Mouse (Mus musculus) frontal cortex, postnatal 10 days (tissue): ENCODE measurements around the gene Vps13d.

ENCODE experiments used
- DNase-seq, 2 experiments: peaks; one replicate each; pipeline ENCODE4 v3.0.0; 2022; ENCODE audit warnings: low spot score in 2 of 2, mixed read lengths in 1 of 2

Gene Vps13d

DNA sequence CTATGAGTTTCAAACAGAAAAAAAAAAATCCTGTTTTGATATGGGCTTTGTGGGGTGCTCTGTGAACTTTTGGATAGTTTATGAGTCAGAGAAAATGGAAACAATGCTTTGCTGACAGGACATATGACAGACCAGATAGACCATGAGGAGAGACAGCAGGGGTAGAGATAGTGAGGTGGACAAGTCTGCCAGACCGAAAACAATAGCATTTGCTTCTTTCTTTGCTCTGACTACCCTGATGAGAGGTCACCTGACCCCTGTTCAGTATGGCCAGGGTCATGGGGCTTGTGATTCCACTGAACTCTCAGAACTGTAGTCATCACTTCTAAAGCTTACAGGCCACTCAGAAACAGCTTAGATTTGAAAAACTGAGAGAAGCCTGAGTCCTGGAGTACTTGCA is 217.7 kb downstream of the Vps13d start:
- no peak for DNase-seq

DNA sequence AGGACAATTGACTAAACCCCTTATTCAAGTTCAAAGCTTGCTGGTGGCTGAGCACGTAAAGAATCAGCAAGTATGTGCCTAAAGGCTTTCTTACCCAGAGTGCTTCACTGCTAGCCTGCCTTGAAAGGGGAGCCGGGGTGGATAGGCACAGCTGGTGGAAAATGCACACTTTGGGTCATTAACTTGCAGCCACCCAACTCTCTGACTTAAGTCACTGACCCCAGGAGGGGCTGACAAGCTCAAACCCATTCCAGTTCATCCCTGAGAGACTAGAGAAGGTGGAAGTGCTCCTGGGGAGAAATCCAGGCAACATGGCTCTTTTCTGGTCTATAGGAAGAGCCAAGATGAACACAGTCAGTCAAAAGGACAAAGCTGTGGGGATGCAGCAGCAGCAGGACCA is 219.3 kb downstream of the Vps13d start:
- DNase-seq, result no peak

DNA sequence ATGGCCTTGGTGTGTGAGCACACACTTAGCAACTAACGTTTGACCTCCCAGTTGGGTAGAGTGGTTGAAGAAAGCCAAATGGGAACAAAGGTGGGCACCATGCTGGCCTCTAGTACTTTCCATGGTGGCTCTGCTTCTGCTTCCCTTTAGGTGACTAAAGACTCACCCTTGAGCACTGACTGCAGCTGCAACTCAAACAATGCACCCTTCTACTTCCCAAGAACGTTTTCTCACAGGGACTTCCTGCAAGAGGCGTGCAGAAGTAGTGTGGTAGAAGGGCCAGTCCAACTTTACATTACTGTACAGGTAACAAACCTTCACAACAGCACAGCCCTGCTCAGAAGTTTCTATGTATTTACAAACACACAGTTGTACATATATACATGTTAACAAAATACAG is 220.3 kb downstream of the Vps13d start:
- no peak for DNase-seq

DNA sequence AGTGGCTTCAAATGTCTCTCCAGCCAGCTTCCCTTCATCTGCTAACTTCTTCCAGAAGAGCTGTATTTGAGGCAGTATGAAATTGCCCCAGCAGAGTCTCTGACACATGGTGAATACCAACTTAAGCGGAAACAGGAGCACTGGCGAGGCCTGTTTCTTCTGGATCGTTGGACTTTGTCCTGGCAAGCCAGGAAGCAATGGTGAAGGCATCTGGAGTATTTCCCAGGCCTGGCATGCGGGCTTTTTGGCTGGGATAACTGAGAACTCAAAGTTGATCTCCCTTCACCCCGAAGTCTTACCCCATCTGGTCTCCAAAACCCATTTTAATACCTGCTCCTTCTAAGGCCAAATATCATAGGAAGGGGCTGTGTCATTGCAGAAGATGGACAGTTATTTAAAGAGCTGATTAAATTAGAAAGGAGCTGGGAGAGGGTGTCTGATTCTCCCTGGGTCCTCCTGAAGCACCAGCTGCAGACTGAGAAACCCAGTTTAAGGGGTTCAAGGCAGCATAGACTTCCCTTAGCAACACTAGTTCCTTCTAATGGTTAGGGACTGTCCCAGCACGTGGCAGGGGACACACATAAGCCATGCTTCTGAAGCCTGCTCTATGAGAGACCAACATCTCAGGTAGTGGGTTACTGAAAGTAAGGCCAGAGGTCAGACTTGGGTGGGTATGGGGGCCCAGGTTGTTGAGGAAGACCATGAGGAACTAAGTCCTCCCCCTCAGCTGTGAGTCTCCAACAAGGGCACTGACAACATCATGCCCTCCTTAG is 221.7 kb downstream of the Vps13d start:
- DNase-seq, result no peak

DNA sequence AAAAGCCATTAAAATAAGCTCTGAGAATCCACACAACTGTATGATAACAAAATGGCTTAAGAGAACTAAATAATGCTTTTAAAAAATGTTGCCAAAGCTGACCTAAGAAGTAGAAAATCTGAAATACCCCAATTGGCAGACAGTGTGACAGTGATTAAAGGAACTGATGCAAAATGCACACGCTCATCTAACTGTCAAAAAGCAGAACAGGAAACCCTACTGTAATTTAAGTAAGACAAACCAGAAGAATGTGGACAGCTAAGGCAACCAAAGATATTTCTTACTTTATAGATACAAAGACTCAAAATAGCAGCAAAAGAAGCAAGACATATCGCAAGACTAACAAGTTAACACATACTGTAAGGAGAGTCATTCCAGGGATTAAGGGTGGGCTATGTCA is 223.8 kb downstream of the Vps13d start:
- no peak for DNase-seq

DNA sequence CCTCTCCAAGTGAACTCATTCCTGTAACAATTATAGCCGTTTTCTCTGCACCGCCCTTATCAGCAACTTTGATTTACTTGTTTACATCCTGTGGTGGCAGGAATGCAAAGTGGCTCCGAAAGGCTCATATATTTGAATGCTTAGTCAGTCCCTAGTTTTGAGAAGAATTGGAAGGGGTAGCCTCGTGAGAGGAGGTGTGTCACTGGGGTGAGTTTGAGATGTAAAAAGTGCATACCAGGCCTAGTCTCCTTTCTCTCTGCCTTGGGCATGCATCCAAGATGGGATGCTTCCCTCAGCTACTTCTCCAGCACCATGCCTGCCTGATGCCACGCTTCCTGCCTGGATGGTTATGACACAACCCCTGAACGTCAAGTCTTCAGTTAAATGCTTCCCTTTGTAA is 225.8 kb downstream of the Vps13d start:
- DNase-seq, result no peak

DNA sequence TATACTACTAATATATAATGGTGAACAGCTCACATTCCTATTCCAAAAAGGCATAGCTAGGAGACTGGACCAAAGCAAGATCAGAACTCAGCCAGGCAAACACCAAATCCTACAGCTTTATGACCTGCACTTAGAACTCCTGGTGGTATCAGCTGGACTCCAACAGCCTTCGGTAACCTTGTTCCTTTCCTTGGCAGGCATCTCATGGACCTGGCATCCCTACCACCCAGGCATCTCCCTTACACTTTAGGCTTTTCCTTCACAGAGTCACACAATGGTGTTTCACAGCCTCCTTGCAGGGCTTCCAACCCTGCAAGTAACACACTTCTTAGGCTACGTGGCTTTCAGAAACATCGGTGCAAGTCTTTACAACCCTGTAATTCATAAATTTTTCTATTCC is 226.4 kb downstream of the Vps13d start:
- DNase-seq, result no peak

DNA sequence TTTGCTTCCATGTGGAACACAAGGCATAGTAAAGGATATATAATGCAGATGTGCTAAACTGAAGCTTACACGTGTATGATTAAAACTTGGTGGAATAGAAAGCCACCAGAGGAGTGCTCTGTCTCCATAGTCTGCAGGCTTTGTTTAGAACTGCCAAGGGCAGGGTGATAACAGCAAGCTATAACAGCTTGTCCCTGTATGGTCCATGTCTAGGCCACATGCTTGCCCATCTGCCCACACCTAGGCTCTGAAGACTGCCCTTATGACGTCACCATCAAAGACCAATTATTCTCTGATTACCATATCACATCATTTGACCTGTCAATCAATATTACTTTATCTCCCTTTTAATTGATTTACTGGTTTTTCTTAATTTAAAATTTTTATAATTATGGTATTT is 229.6 kb downstream of the Vps13d start:
- no peak for DNase-seq

DNA sequence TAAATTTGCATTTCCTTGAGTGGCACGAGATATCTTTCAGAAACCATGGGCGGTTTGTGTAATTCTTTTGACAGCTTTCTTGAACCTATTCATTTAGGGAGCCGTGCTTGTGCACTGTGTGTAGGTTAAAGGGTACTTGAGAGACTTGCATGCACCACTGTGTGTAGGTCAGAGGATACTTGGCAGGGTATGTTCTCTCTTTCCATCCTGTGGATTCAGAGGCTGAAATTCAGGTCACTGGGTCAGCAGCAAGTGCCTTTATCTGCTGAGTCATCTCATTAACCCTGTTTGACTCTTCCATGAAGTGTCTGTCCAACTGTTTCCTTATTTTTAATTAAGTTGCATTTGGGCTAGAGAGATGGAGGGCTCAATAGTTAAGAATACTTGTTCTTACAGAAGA is 233.1 kb downstream of the Vps13d start:
- no peak for DNase-seq

DNA sequence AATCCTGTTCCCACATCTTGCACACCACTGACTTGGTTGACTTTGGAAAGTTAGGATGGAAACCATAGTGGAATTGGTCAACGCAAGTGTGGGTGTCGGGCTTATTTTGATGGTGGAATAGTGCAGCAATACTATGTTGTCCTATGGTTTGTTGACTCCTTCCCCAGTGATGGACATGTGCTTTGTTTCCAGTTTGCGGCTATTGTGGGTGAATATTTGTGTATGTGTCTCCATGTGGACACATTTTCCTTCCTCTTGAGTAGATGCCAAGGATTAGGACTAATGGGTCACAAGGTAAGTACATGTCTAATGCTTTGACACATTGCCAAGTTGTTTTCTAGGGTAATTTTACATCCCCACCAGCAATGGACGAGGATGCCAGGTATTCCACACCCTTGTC is 233.6 kb downstream of the Vps13d start:
- no peak for DNase-seq

DNA sequence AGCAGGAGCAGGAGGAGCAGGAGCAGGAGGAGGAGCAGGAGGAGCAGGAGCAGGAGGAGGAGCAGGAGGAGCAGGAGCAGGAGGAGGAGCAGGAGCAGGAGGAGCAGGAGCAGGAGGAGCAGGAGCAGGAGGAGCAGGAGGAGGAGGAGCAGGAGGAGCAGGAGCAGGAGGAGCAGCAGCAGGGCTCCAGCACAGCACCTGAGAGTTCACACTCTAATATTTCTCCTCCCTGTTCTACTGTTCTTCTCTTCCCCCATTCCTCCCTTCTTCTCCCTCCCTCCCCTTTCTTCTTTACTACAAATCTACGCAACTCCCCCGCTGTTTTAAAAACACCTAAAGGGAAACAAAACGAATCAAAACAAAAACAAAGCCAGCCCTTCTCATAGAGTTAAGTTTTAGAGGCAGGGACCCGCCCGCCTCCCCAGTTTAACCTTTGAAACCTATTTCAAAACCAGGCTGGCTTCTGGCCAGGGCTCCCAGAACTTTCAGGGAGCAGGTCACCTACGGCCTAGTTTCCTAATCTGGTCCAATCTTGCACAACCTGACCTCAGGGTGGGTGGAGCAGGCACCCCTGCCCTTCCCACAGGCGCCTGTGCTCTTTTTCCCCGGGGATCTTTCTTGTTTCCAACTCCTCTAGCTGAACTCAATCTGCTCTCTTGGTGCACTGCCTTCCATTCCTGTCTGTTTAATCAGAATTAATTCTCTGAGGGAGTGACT is 234.5 kb downstream of the Vps13d start:
- no peak for DNase-seq

DNA sequence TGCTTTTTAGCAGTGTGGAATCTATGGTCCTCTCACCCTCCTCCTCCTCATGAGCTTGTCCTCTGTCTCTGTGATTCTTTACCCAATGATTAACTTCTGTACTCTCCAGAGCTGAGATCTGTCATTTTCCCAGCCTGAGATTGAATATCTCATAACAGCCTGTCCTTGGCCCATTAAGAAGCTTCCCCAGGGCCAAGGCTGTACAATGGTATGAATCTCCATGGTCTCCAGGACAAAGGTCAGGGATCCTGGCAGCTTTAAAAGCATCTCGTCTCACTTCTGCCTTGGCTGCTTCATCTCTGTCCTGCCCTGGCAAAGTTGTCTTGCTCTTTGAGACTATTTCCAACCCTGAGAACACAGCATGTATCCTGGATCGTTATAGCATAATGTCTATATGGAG is 237.1 kb downstream of the Vps13d start:
- no peak for DNase-seq

DNA sequence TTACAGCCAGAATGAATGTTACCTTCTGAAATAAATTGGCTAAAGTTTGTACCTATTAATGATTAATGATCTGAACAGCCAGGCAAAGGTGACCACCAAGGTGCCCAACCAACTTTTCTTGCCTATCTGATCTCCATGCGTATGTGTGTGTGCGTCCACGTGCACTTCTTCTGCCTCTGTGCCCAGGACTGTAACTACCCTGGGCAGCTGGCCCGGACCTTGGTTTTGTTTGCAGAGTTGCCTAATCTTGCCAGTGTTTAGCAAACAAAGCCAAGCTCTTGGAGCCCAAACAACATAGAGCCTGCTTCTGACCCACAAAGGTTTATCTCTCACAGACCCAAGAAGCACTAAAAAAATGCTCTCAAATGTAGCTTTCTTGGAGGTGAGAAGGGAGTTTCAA is 237.6 kb downstream of the Vps13d start:
- no peak for DNase-seq

DNA sequence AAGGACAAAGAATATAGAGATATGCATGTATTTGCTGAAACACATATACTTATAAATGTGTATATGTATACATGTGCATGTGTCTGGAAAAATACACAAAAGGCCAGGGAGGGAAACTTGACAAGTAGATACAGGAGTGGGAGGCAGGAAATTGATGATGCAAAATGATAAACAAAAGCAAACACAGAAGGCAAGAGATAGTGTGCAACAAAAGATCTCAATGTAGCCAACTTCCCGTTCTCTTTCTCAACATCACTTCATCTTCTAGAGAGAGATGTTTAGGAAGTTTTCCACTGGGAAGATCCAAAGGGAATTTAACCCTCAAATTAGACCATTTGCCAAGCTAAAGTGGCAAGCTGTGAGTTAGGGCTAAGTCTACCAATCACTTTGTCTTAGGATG is 238.5 kb downstream of the Vps13d start:
- DNase-seq, result no peak

DNA sequence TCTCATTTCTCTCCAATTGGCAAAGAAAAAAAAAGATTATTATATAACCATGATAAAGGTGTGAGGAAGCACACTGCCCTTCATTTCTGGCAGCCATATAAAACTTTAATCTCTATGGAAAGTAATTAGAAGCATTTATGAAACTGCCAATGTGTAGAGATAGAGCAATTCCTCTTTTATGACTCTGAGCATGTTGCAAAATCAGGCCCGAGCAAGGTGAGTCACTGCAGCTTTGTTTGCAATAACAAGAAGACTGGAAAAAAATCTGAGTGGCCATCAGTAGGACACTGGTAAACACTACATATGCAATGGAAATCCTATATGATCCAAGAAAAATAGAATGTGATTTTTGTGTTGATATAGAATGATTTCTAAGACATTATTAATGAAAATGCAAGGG is 238.9 kb downstream of the Vps13d start:
- no peak for DNase-seq

DNA sequence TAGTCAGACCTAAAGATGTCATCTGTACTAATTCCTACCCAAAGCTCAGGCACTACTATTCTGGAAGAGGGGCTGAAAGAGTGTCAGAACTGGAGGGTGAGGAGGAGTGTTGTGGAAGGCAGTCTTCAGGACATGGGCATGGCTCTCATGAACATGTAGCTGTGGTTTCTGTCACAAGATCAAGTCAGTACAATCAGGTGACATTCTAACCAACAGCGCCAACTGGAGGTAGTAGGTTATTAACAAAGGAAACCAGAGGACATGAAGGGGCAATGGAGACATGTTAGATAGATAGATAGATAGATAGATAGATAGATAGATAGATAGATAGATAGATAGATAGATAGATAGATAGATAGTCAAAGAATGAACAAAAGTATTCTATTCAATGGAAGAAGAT is 241.4 kb downstream of the Vps13d start:
- no peak for DNase-seq

DNA sequence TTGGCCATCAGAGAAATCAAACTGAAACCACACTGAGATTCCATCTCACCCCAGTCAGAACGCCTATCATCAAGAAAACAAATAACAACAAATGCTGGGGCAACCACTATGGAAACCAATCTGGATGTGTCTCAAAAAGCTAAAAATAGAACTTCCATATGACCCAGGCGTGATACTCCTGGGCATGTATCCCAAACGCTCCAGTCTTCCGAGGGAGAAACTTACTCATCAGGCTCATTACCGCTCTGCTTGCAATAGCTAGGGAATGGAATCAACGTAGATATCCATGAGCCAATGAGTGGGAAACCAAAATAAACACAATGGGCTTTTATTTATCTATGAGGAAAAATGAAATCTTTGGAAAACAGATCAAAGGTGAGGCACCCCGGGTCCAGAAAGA is 242.9 kb downstream of the Vps13d start:
- DNase-seq, result no peak

DNA sequence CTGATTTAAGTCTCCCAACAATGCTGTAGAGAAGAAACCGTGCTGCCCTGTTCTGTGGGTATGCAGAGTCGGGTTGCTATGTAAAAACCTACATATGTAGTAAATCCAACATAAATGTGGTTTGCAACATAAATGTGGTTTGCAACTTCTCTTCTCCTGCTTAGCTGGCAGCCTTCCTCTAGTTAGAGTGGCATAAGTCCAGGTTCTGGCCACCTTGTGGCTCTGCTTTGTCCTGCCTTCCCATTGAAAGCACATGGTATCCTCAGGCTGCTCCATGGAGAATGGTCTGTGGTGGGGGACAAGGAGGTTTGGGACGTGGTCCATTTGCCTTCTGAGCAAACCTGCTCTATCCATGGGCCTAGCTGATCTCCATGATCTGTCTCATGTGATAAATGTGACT is 243.9 kb downstream of the Vps13d start:
- DNase-seq, result no peak

DNA sequence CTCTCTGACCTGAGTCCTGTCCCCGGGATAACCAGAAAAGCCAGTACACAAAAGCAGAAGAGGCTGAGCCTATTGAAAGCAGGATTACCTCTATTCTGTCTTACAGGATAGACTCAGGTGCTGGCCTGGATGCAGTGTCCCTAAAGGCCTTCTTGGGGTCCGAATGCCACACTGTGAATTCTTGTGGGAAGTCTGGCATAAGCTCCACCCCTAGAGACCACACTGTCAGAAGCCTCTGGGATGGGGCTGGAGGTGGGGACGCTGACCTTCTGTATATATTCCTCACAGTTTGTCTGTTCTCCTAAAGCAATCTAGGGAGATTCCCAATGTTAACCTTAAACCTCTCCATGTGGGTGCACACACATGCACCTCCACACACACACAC is 244.5 kb downstream of the Vps13d start:
- no peak for DNase-seq

DNA sequence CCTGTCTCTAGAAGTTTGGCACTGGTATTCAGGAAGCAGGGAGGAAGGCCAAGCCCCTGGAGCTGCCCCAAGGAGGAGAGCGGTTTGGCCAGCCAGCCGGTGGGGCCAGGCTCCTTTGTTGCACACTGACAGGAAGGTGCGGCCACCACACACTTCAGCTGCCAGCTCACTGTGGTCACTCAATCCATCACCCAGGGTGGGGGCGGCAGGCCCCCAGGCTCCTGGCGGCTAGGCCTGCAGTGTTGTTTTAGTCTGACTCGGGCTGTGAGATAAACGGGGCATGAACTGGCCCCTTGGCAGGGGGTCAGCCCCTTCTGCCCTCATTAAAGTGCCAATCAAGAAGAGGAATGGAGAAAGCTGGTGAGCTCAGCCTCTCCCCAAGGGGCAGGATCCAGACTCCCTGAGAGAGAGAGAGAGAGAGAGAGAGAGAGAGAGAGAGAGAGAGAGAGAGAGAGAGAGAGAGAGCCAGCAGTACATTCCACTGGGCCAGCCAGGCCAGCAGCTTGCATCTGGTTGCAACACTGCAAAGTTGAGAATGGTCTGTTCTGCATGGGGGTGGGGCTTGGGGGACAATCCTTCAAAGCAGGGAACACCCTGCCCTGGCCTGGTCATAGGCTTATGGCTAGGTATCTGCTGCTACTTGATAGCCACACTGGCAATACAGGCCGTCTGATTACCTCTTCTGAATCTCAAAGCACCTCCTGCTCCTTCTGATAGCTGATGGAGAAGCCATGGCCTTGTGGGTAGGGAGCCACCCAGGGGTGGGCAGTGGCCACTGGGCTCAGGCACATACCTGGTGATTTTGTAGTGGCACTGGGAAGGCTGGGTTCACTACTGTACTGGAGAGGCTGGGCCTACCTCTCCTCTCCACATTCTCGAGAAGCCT is 245.1 kb downstream of the Vps13d start:
- no peak for DNase-seq

DNA sequence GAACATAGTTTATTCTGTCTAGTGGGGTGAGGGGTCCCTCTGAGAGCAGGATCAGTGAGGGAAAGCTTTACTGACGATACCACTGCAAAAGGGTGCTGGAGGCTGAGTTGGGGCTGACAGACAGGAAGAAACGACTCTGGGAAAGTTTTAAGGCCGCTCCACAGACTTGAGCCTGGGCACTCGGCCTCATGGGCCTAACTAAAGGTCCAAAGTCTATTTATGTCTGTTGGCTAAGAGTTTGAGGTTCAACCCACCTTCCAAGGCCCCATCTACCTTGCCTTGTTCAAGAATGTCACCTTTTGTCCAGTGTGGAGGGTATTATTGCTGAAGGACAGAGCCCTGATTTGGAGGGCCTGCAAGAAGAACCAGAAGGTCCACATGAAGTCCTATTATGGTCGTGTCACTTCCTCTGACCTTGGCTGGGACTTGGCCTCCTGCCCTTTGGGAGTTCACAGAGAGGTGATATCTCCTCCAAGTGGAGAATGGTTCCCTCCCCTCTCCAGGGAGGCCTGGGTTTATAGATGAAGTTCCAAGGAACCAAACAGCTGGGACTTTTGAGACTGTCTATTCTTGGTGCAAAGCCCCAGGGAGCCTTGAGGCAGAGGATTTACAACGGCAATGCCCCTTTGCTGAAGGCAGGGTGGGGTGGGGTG is 246.9 kb downstream of the Vps13d start:
- DNase-seq, result no peak

DNA sequence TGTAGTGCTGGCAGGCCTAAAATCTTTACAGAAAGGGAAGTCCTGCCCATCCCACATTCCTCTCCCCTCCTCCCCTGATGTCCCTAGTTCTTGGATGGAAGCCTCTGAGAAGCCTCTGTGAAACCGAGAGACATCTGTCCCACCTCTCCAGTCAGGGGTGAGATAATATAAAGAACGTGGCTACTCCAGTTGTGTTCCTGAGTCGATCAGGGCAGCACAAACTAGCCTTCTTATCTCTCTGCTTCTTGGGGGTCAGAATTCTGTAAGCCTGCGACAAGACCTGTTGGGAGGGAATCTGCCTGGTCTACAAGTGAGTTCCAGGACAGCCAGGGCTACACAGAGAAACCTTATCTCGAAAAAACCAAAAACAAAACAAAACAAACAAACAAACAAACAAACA is 251.5 kb downstream of the Vps13d start:
- DNase-seq, result no peak
